Mouse (Mus musculus) duodenum, adult 2 months (tissue): ENCODE measurements around the gene Mrpl48. TPM values are rescaled to one million over a fixed set of nuclear protein-coding genes. Genes with fewer than 3 reads are reported as not detected.

ENCODE experiments used
- polyA plus RNA-seq: library from polyadenylated mRNA; depleted of rRNA; stranded (reverse); fragments of >200 nt; gene quantifications from 2 replicates; pipeline ENCODE4 v1.2.3, GENCODE M21; 2012; ENCODE audit warnings: low replicate concordance; rRNA removed

Gene Mrpl48
- 4.8 and 5.2 TPM in 2 replicates for polyA plus RNA-seq

GRCm38 (mm10) chr7:100608130-100608741, at the start of gene Mrpl48:
Gene Mrpl48 (minus strand): TSS chr7:100608301.

GRCm38 (mm10) chr7:100607214-100608129, 629 bp downstream of the Mrpl48 start, which contains the start of gene Rab6a:
Gene Rab6a (plus strand): TSS chr7:100607410.

GRCm38 (mm10) chr7:100536804-100537518, 71.1 kb downstream of the Mrpl48 start, which contains the start of gene Coa4:
Gene Coa4 (plus strand): TSS chr7:100537071.

GRCm38 (mm10) chr7:100514573-100514972, 93.5 kb downstream of the Mrpl48 start, which contains the start of gene Dnajb13:
Gene Dnajb13 (minus strand): TSS chr7:100514960.

Other genes starting within 250 kb of the Mrpl48 start
- 8.4 and 18.8 TPM in 2 replicates for gene C2cd3, start 236.1 kb downstream of the Mrpl48 start, polyA plus RNA-seq
- gene Ppme1, start 236.0 kb downstream of the Mrpl48 start, polyA plus RNA-seq: 58.7 and 206 TPM in 2 replicates
- 0.41 TPM in 2 replicates for gene Ucp3, start 135.3 kb downstream of the Mrpl48 start, polyA plus RNA-seq
- 908 and 1,967 TPM in 2 replicates for gene Ucp2, start 115.0 kb downstream of the Mrpl48 start, polyA plus RNA-seq
- gene Dnajb13, start 93.3 kb downstream of the Mrpl48 start, polyA plus RNA-seq: 0.36 TPM in 1 of 2 replicates, not detected in the other
- 9.2 and 14.8 TPM in 2 replicates for gene Coa4, start 71.2 kb downstream of the Mrpl48 start, polyA plus RNA-seq
- 26.5 and 34.5 TPM in 2 replicates for gene Rab6a, start 891 bp downstream of the Mrpl48 start, polyA plus RNA-seq
- 7.5 and 20.7 TPM in 2 replicates for gene Plekhb1, start 54.1 kb upstream of the Mrpl48 start, polyA plus RNA-seq
- gene Fam168a, start 98.3 kb upstream of the Mrpl48 start, polyA plus RNA-seq: 15.5 and 31.6 TPM in 2 replicates